Mouse (Mus musculus) layer of hippocampus, postnatal 14 days (tissue): ENCODE measurements around the gene Tmigd3. TPM values are rescaled to one million over a fixed set of nuclear protein-coding genes. Genes with fewer than 3 reads are reported as not detected.
"Not testable (repeated sequence)": the region's sequence is repeated elsewhere in the genome, so short reads cannot be mapped to it uniquely, and the experiment has no call there.

Experiments
- DNase-seq, 2 experiments: peaks; one replicate each; pipeline ENCODE4 v3.0.0; 2021 to 2022; ENCODE audit warnings: low spot score in 2 of 2, mixed read lengths in 1 of 2
- total RNA-seq, 2 experiments: library from RNA; stranded (reverse); gene quantifications; 2 replicates each; pipeline ENCODE4 v1.2.3; 2021

Tmigd3 gene
- total RNA-seq, 2 experiments from 2014 or later, result 0.69 TPM; not detected in 1

- peak; percentile 84 for DNase-seq
Observed at GRCm38 (mm10) chr3:105899394-105900147, 28.9 kb downstream of the Tmigd3 start.

DNA sequence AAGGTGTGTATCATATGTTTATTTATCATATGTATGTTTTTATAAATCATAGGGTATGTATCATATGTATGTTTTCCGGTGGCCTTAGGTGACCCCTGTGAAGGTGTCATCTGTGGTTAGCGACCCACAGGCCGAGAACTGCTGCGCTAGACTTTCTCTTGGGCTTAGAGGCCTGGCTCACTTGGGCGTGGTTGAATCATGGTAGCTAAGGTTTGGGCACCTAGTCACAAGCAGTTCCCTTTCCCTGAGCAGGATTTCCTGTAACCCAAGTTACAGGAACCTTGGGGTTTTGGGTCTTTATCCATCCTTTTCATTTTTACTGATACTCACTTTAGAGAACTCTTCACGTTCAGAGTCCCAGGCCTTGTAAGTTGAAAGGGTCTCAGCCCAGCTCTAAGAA, 29.6 kb downstream of the Tmigd3 start:
- no peak for DNase-seq

- DNase-seq, result no peak
Observed at GRCm38 (mm10) chr3:105900716-105901115, 30.0 kb downstream of the Tmigd3 start.

GRCm38 (mm10) chr3:105901468-105901867, 30.8 kb downstream of the Tmigd3 start:
- DNase-seq, result no peak

DNA sequence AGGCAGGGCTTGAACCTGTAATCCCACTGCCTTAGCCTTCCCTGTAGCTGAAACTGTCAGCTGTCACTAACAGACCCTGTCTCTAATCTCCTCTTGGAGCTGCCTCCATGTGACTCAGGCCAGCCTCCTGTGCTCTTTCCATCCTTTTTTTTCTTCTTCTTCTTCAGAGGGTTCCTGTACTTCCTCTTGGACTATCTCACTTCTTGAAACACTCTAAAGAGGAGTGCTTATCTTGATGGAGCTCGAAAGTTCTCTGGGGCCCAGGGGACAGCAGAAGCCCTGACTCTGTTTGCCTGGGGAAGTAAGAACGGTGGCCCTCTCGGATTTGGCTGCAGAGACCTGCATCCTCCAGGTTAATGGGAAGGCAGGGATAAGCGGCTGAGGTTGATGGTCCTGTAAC, 33.5 kb downstream of the Tmigd3 start:
- no peak for DNase-seq

GRCm38 (mm10) chr3:105904721-105905120, 34.0 kb downstream of the Tmigd3 start:
- no peak for DNase-seq

GRCm38 (mm10) chr3:105907956-105908655, 37.4 kb downstream of the Tmigd3 start:
- no peak for DNase-seq

GRCm38 (mm10) chr3:105908976-105909375, 38.3 kb downstream of the Tmigd3 start:
- DNase-seq, result no peak

GRCm38 (mm10) chr3:105910519-105911190, 40.0 kb downstream of the Tmigd3 start:
- no peak for DNase-seq

DNA sequence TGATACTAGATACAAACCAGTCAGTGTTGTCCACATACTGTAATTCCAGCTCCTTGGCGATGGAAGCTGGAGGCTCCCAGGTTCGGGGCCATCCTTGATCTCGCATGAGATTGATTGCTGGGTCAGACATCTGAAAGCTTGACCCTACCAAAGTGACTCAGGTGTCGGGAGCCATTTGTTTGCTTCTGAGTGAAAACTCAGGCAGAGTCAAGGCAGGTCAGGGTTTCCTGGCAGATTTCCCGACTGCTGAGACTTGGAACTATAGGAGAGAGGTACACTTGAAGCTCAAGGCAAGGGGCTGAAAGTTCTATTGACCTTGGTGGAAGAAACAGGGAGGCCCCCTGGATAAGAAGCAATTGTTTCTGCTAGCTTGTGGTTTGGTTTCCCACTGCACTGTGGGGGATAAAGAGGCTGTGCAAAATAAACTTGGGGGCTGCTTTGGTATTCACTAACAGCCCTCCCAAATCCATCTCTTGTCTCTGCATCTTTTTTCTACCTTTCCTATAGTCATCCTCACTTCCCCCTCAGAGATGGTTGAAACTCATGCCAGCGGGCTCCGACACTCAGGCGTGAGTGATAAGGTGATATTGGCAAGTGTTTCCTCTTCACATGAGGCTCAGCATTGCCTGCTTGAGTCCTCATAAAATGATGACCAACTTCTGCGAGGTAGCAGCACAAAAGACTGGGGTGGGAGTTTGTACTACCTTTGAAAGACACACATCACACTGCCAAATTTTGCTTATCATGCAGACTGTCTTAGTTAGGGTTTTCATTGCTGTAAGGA, 41.6 kb downstream of the Tmigd3 start:
- no peak for DNase-seq

- peak in 1 of 2 experiments; percentile 55 for DNase-seq
Observed at GRCm38 (mm10) chr3:105913839-105914681, 43.4 kb downstream of the Tmigd3 start.

- no peak for DNase-seq
Observed at GRCm38 (mm10) chr3:105915281-105915680, 44.6 kb downstream of the Tmigd3 start.

DNA sequence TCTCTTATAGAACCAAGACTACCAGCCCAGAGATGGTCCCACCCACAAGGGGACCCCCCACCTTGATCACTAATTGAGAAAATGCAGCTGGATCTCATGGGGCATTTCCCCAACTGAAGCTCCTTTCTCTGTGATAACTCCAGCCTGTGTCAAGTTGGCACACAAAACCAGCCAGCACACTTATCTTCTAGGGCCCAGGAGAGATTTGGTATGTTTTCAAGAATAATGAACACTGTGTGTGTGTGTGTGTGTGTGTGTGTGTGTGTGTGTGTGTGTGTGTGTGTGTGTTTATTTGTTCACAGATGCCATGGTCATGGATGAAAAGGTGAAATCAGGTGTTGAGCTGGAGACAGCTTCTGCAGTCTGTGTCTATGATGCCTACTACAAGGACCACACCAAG, 45.8 kb downstream of the Tmigd3 start:
- DNase-seq, result not testable (repeated sequence)

GRCm38 (mm10) chr3:105917656-105918354, 47.1 kb downstream of the Tmigd3 start:
- no peak for DNase-seq

- DNase-seq, result no peak
Observed at GRCm38 (mm10) chr3:105918355-105918745, 47.6 kb downstream of the Tmigd3 start.

DNA sequence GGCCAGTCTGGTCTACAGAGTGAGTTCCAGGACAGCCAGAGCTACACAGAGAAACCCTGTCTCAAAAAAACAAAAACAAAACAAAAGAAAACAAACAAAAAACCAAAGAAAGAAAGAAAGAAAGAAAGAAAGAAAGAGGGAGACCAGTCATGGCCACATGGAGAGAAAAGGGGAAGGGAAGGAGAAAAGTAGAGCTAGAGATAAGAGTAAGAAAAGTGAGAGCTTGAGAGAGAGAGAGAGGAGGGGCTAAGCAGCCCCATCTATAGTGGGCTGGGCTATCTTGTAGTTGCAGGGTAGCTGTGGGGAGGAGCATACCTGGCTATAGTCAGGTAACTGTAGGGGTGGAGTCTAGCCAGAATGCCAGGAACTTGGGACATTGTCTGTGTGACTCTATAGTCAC, 50.0 kb downstream of the Tmigd3 start:
- DNase-seq, result not testable (repeated sequence)

GRCm38 (mm10) chr3:105921959-105922358, 51.3 kb downstream of the Tmigd3 start:
- DNase-seq, result no peak

DNA sequence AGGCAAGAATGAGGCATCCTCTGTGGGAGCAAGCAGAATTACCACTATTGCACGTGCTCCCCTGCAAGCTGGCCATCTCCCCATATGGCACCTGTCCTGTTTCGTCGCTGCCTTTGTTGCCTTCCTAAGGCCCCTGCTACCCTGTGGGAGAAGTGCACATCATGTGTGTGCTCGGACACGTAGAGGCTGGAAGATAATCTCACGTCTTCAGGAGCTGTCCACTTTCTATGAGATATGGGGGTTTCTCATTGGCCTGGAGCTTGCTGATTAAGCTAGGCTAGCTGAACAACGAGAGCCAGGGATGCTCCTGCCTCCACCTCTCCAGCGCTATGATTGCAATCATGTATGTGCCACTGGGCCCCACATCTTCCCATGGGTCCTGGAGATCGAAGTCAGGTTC, 53.9 kb downstream of the Tmigd3 start:
- no peak for DNase-seq

- DNase-seq, result no peak
Observed at GRCm38 (mm10) chr3:105927561-105928194, 57.0 kb downstream of the Tmigd3 start.
